Comparison of ENCODE assay signal across 7 mouse cellular contexts in the genomic region with DNA sequence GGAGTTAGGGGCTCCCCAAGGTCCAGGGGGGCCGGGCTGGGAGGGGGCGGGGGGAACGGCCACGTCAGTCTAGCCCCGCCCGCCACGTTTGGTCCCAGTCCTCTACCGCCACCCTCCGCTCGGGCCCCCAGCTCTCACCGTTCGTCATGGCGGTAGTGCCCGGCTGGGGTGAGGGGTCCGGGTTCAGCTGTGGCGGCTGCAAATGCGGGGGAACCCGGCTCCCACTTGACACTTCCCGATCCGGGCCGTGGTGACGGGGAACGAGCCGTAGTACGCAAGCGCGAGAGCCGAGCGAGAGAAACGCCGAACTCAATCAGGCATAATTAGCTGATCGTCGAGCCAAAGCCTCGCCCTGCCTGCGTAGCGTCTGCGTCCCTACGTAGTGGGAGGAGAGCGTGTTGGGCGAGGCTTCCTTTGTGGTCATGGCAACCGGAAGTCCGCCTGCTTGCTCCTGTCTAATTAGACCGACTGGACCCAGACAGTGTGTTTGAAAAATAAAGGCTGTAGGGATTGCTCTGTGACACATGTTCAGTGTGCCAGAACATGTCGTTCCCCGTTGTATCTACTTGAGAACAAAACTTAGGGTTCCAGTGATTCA. TPM values are rescaled to one million over a fixed set of nuclear protein-coding genes. Genes with fewer than 3 reads are reported as not detected.
DNase-seq lines count a peak whose midpoint lies in the region; ATAC-seq lines count a peak whose summit lies in the region.

A gene (minus strand): TSS at position 334 of the 598 bp plus-strand sequence.

- under 1% methylated on average over 43 of the region's 45 CpGs for WGBS in embryonic facial prominence, embryonic 11.5 days
- WGBS in limb, embryonic 10.5 days: under 1% methylated on average over 44 of the region's 45 CpGs
- WGBS in midbrain, embryonic 13.5 days: under 1% methylated on average over 45 of the region's 45 CpGs

- H3K27ac ChIP-seq in embryonic facial prominence, embryonic 11.5 days (replicated peaks; ENCODE audit: low read depth, low read length): peak within 1 kb of the TSS; percentile 81
- H3K27ac ChIP-seq in limb, embryonic 10.5 days: peak within 1 kb of the TSS; percentile 90
- H3K27ac ChIP-seq in midbrain, embryonic 13.5 days: peak within 1 kb of the TSS; percentile 93

- H3K4me2 ChIP-seq in embryonic facial prominence, embryonic 11.5 days (ENCODE audit: low read depth, low read length): peak within 1 kb of the TSS; percentile 71
- H3K4me2 ChIP-seq in midbrain, embryonic 13.5 days (replicated peaks): peak within 1 kb of the TSS; percentile 75

- no peaks in the 10 kb centered on the region for H3K4me1 ChIP-seq in embryonic facial prominence, embryonic 11.5 days (ENCODE audit: control insufficient read depth, insufficient read depth, low read length)
- H3K4me1 ChIP-seq in limb, embryonic 10.5 days: peaks cover 24% of the 10 kb centered on the region
- peaks cover 20% of the 10 kb centered on the region for H3K4me1 ChIP-seq in midbrain, embryonic 13.5 days (replicated peaks)

- no peaks in the 10 kb centered on the region for H3K9me3 ChIP-seq in embryonic facial prominence, embryonic 11.5 days (replicated peaks; ENCODE audit: control insufficient read depth, low read length)
- no peaks in the 10 kb centered on the region for H3K9me3 ChIP-seq in limb, embryonic 10.5 days (replicated peaks)
- H3K9me3 ChIP-seq in midbrain, embryonic 13.5 days: no peaks in the 10 kb centered on the region

- peak; percentile 97 for DNase-seq in adrenal gland, postnatal 14 days
- peak; percentile 100 for DNase-seq in embryonic facial prominence, embryonic 11.5 days (ENCODE audit: low spot score)
- DNase-seq in kidney, adult 11 months: peak; percentile 97
- DNase-seq in limb, embryonic 10.5 days (ENCODE audit: low spot score): peak; percentile 96
- peak; percentile 96 for DNase-seq in spleen, adult 12 weeks (ENCODE audit: low spot score)

- peak; percentile 95 for ATAC-seq in embryonic facial prominence, embryonic 11.5 days (replicated peaks; ENCODE audit: insufficient number of reproducible peaks, low FRiP score, low TSS enrichment, low read depth)
- ATAC-seq in granulocyte monocyte progenitor cell, adult 5-6 weeks (replicated peaks; ENCODE audit: poor library complexity, severe bottlenecking): peak; percentile 89
- ATAC-seq in midbrain, embryonic 13.5 days: peak; percentile 99

- peak within 1 kb of the TSS; percentile 89 for H3K4me3 ChIP-seq in embryonic facial prominence, embryonic 11.5 days (ENCODE audit: low read depth, low read length)
- H3K4me3 ChIP-seq in limb, embryonic 10.5 days: peak within 1 kb of the TSS; percentile 90
- peak within 1 kb of the TSS; percentile 86 for H3K4me3 ChIP-seq in midbrain, embryonic 13.5 days (replicated peaks)

- H3K9ac ChIP-seq in embryonic facial prominence, embryonic 11.5 days (replicated peaks; ENCODE audit: low read length): peak within 1 kb of the TSS; percentile 78
- H3K9ac ChIP-seq in midbrain, embryonic 13.5 days (replicated peaks): peak within 1 kb of the TSS; percentile 83

- no peaks in the 10 kb centered on the region for H3K36me3 ChIP-seq in embryonic facial prominence, embryonic 11.5 days (replicated peaks; ENCODE audit: control insufficient read depth, insufficient read depth, low read depth, low read length)
- peaks cover 31% of the 10 kb centered on the region for H3K36me3 ChIP-seq in limb, embryonic 10.5 days
- H3K36me3 ChIP-seq in midbrain, embryonic 13.5 days: peaks cover 30% of the 10 kb centered on the region

- no peaks in the 10 kb centered on the region for H3K27me3 ChIP-seq in embryonic facial prominence, embryonic 11.5 days (ENCODE audit: control insufficient read depth, insufficient read depth, low read length)
- H3K27me3 ChIP-seq in limb, embryonic 10.5 days (ENCODE audit: low read depth, poor library complexity, severe bottlenecking): no peaks in the 10 kb centered on the region
- H3K27me3 ChIP-seq in midbrain, embryonic 13.5 days: no peaks in the 10 kb centered on the region

RNA-seq across cellular contexts. Expression of the gene that starts here (rescaled TPM):
- 41.3 and 43.1 TPM in 2 replicates for total RNA-seq in adrenal gland, postnatal 14 days (2021)
- 48.2 and 49.6 TPM in 2 replicates for polyA plus RNA-seq in embryonic facial prominence, embryonic 11.5 days (2014; fragmentation: Nextera tagmentation; extraction: Ambion mirVana)
- total RNA-seq in granulocyte monocyte progenitor cell, adult 5-6 weeks (2014; fragmentation: Nextera tagmentation): 6.8 and 11.4 TPM in 2 replicates
- total RNA-seq in granulocyte monocyte progenitor cell, adult 5-6 weeks (2017): 32.8 and 34.7 TPM in 2 replicates
- 25.2 and 34.9 TPM in 2 replicates for polyA plus RNA-seq in limb, embryonic 10.5 days (2016; fragmentation: Nextera tagmentation; extraction: Ambion mirVana)
- 66.4 and 67.6 TPM in 2 replicates for polyA plus RNA-seq in midbrain, embryonic 13.5 days (2015; fragmentation: Nextera tagmentation; extraction: Ambion mirVana)

Comparison
In these comparisons a context has a peak if more than half of its experiments do, and no peak if none do; other contexts are left out.
1. Peak in every context shown above with its lines: DNase-seq, ATAC-seq, H3K4me3 ChIP-seq and H3K27ac ChIP-seq.